Mouse (Mus musculus) ovary, adult 10 weeks (tissue): ENCODE results near the gene Gm31371. TPM values are rescaled to one million over a fixed set of nuclear protein-coding genes. Genes with fewer than 3 reads are reported as not detected.

Experiments
- polyA plus RNA-seq: library from polyadenylated mRNA; stranded (reverse); fragments of 350-450 nt; fragmentation: Illumina TruSeq; extraction: RNeasy Lipid Tissue Mini Kit (QIAGEN cat#74804); gene quantifications from one replicate; pipeline ENCODE4 v1.2.3, GENCODE M21; 2014

The Gm31371 gene
- polyA plus RNA-seq: not detected

DNA sequence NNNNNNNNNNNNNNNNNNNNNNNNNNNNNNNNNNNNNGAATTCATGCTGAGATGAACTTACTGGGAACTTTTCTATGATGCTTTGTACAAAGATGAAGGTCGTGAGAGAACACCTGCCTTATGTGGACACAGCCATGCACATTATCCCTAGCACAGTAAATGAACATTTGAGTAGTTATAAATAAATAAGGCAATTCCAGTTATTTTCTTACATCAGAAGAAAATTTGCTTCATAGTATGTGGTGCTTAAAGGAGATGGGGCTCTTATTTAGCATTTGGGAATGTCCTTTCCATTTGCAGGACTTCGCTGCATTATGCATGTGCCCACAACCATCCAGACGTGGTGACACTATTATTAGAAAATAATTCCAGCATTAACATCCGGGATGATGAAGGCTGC is at the start of gene Gm31371:
Gm31371 (plus strand) TSS at position 301 of the 400 bp plus-strand sequence.

Other genes starting within 250 kb of the Gm31371 start
- not detected for gene 4930467E23Rik, start 173.8 kb upstream of the Gm31371 start, polyA plus RNA-seq